Mouse (Mus musculus) brain, embryonic 14.5 days (tissue): ENCODE measurements at regions not wholly inside any gene's neighbourhood (a gene's known extent, or its start where the extent isn't known, plus 50 kb on each side); places are given as distances from the start of the nearest gene placed in this dataset.

Source experiments
- DNase-seq: peaks from one replicate; pipeline ENCODE4 v3.0.0-alpha.2; 2011; ENCODE audit warnings: low read depth
- CTCF ChIP-seq: fragments of 200-500 bp; IDR thresholded peaks from 2 replicates; pipeline ENCODE4 v1.5.1; 2012; ENCODE audit warnings: inconsistent platforms, mild to moderate bottlenecking, moderate library complexity, borderline replicate concordance; ENCODE audit not compliant: insufficient read depth, insufficient read length; ENCODE audit errors: extremely low read depth
- POLR2A ChIP-seq: fragments of 200-500 bp; IDR thresholded peaks from 2 replicates; pipeline ENCODE4 v1.6.1; 2012; ENCODE audit warnings: mild to moderate bottlenecking, inconsistent platforms, borderline replicate concordance; ENCODE audit not compliant: poor library complexity, insufficient read depth, insufficient read length, severe bottlenecking; ENCODE audit errors: extremely low read depth

- no peak for DNase-seq
- TF ChIP-seq CTCF (no peak), POLR2A (no peak)
Measured at GRCm38 (mm10) chr8:103985640-103986039, 115.8 kb upstream of the Cdh5 start.

DNA sequence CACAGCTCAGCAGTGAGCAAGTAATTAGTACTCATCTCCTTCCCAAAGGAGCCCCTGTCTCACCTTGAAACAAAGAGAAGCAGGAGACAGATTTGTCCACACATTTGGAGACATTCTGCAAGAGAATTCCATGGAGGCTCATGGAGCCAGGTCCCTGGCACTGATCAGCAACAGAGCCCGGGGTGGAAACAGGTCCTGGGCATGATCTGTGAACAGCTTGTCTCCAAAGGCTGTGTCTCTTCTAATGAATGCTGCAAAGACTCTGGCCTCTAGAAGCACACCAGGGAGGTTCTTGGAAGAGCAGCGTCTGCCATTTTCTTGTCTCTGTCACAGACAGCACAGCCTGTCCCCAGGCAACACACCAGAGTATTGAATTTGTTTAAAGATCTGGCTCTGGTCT lies 107.5 kb upstream of the Cdh5 start:
- DNase-seq, result no peak
- no peak for TF ChIP-seq POLR2A

DNA sequence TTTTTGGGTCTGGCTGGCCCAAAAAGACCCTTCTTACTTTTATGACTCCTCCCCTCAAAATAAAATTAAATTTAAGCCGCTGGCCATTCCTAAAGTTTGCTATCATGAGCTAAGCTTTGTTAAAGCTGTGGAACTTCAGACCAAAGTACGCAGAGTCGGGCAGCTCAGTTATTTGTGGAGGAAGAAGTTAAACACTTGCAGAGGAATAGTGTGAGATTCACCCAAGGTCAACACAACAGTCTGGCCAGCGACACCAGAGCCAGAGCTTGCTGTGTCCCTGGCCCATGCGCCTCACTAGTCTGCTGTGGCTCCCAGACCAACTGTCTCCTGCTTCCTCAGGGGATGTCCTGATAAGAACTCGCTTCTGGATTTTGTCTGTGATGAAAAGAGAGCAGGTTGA lies 103.3 kb upstream of the Cdh5 start:
- no peak for TF ChIP-seq CTCF
- TF ChIP-seq POLR2A, result no peak

GRCm38 (mm10) chr8:104007209-104007608 lies 94.2 kb upstream of the Cdh5 start:
- peak; percentile 54 for DNase-seq
- TF ChIP-seq CTCF (no peak), POLR2A (no peak)

More for the DNA sequence above, 103.3 kb upstream of the Cdh5 start:
- no peak for DNase-seq

DNA sequence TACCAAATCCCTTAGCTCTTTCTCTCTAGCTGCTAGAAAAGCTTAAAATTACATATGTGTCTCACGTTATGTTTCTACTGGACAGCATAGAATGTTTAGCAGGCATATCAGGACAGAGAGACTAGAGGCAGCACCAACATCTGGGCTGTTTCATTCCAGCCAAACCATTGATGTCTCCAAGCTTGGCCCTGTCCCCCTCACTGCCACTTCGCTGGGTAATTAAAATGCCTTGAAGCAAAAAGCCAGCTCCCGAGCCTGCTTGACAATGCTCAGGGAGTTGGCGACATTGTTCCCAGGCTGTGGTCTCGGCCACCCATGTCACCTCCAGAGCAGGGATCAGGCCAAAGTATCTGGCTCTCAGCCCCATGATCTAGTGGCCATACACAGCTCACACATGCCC lies 92.7 kb upstream of the Cdh5 start:
- TF ChIP-seq CTCF (no peak), POLR2A (no peak)
- DNase-seq, result no peak

DNA sequence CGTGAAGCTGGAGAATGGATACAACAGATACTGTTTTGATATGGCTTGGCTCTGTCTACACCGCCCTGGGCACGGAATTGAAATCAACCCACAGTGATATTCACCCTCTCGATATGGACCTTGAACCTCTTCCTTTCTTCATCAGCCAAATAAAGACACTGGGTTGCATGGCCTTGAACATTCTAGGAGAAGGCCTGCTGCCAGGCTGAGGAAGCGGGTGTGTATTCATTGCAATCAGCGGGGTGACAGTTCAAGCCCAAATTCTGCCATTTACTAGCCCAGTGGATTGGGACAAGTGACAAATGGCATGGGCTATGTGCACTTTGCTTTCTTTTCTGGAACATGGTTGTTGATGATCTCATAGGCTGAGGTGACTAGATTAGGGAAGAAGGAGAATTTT lies 92.1 kb upstream of the Cdh5 start:
- no peak for TF ChIP-seq CTCF
- no peak for TF ChIP-seq POLR2A
- DNase-seq, result no peak

DNA sequence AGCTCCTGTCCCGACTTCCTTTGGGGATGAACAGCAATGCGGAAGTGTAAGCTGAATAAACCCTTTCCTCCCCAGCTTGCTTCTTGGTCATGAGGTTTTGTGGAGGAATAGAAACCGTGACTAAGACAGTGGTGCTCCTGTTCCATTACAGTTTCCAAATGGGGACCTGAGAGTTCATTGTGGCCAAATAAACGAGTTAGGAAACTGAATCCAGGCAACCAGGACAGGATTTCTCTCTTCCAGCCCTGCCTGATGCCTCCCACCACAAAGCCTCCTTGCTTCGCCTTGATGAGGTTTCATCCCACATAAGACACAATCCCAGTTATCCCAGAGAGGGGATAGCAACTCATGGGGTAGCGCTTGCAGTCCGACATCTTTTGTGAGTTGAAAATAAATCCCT lies 79.2 kb upstream of the Cdh5 start:
- no peak for DNase-seq
- no peak for TF ChIP-seq POLR2A
- no peak for TF ChIP-seq CTCF

DNA sequence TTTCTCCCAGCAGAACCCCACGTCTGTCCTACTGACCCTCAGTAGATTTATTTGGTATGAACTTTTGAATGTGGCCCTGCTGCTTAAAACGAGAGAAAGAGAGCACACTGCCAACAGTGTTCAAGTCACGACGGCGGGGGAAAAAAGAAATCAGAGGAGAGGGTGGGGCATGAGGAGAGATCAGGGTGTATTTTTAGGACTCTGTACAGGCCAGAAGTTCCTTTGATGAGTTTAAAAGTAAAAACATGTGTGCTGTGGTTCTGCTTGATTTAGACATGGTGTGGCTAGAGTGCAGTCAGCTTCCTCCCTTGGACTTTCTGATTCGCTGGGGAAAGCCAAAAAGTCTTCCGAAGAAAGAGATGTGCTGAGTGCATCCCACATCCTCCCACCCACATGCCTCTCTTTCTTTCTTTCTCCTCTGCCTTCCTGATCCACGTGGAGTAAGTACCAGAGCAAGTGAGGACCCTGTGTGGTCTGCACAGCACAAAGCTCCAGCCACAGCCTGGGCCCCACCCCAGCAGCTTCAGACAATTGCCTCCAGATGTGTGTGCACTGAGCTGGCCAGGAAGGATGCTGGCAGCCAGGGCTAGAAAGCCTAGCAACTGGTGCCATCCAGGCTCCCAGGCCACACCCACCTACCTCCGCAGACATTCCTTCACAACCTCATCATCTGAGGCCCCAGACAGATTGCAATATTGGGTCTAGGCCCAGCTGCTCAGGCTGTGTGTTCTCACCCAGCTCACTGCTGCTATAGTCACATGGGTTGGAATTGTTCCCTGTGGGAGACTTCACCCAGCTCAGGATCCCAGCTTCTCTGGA lies 78.5 kb upstream of the Cdh5 start:
- no peak for TF ChIP-seq POLR2A
- no peak for TF ChIP-seq CTCF
- DNase-seq, result no peak

GRCm38 (mm10) chr8:104027161-104027821 lies 74.1 kb upstream of the Cdh5 start:
- DNase-seq, result peak; percentile 81
- peak; percentile 65; the same call in 1 of the 2 replicates for TF ChIP-seq CTCF
- no peak for TF ChIP-seq POLR2A

GRCm38 (mm10) chr8:104028626-104029025 lies 72.8 kb upstream of the Cdh5 start:
- peak; percentile 94 for DNase-seq
- TF ChIP-seq POLR2A (no peak), CTCF (peak; percentile 98)

GRCm38 (mm10) chr8:104032179-104032578 lies 69.2 kb upstream of the Cdh5 start:
- peak; percentile 50 for DNase-seq
- peak; percentile 28; the same call in 1 of the 2 replicates for TF ChIP-seq CTCF
- TF ChIP-seq POLR2A, result no peak

- no peak for DNase-seq
Measured at GRCm38 (mm10) chr8:104033148-104033547, 68.3 kb upstream of the Cdh5 start.

More at GRCm38 (mm10) chr8:104033148-104033547, 68.3 kb upstream of the Cdh5 start:
- no peak for TF ChIP-seq POLR2A
- peak; percentile 35; the same call in 1 of the 2 replicates for TF ChIP-seq CTCF
